Mouse (Mus musculus): ENCODE measurements around the gene Lingo3.

Gene Lingo3

DNA sequence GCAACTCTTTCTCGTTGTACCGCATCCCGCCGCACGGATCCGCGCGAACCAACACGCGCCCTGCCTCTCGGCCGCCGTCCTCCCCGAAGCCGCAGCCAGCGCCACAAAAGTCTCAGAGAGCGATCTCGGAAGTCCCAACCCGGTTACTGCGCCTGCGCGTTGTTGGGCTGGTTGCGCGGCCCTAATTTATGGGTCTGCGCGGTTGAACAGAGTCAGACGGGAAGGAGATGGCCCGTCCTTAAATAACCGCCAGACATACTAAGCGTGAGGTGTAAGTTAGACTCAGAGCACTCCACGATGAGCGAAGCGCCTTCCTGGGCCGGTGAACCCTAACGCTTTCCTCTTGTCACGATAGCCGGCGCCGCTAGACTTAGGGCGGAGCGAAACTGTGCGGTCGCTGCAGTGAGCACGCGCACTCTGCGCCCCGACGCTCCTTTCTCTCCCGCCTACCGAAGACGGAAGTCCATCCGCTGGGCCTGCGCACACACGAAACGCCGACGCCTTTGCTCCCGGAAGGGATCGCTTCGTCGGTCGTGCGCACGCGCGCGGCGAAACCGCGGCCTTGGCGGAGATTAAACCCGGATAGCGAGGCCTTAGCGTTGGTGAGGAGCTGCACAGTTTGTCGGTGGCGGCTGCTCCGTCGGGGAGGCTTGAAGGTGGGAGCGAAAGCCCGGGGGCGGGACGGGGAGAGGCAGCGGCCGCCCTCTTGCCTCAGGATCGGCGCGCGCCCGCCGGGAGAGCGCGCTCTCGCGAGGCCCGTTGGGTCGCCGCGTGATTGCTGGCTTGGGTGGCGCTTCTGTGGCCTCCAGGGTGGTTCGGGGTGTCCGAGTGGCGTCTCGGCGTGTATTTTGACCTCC, 45.5 kb downstream of the Lingo3 start, which contains the start of the genes Sf3a2 and Plekhj1:
Gene Sf3a2 (plus strand): TSS at position 49 of the 857 bp plus-strand sequence.
Gene Plekhj1 (minus strand): TSS at position 477 of the 857 bp plus-strand sequence.
- DNase-seq (ENCODE audit: low spot score), result peak; percentile 89

DNA sequence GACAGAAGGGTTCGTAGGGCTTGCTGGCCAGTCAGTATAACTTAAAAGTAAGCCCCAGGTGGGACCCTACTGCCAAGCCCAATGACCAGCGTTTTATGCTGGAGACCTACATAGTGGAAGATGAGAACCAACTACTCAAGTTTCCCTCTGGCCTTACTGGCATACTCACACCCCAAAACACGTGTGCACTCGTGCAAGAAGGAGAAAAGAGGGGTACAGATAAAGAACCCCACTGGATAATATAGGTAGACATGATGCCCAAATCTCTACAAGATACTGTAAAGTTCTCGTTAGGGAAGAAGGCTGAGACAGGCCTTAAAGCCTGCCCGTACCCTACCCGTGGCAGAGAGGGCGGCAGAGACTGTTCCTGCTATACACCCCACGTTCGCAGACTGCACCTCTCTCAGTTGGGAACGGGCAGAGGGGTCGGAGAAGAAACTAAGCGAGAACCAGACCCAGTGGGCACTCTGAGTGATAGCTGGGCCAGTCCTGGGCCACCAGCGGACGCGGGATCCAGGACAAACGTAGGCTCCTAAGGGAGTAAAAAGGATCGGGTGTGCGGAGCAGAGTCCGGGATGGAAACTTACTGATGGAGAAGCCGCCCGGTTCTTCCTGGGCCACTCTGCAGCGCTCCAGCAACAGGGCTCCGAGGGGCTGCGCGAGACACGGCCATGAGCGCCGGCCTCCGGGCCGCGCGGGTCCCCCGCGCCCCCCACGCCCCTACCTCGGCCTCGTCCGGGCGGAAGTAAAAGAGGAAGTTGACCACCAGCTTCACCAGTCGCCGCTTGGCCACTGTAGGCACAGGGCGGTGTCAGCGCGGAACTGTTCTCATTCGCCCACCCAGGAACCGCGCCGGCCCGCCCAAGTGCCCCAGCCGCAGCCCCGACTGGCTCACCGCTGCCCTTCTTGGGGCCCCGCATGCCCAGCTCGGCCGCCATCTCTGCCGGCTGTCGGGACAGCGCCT, 46.4 kb downstream of the Lingo3 start:
- DNase-seq (ENCODE audit: low spot score), result no peak

DNA sequence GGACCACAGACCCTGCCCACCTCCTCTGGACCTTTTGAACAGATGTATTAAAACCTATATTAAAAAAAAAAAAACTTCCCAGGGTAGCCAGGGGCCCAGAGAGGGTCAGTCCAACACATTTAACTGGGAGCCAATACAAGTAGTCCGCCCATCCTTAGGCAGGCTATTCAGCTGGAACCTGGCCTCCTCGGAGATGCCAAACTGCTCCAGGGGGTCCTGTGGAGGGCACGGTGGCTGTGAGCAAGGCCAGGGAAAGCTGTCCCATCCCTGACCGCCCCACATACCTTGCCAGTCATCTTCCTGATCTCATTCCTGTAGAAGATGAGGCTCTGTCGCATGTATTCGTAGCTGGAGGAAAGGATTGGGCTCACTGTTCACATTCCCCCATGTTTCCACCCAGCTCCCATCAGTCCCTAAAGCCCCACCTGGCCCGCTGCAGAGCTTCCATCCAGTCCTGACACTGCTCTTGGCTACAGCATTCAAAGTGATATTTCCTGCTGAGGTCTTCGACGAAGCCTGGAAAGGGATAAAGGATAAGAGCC, 47.5 kb downstream of the Lingo3 start:
- no peak for DNase-seq (ENCODE audit: low spot score)

DNA sequence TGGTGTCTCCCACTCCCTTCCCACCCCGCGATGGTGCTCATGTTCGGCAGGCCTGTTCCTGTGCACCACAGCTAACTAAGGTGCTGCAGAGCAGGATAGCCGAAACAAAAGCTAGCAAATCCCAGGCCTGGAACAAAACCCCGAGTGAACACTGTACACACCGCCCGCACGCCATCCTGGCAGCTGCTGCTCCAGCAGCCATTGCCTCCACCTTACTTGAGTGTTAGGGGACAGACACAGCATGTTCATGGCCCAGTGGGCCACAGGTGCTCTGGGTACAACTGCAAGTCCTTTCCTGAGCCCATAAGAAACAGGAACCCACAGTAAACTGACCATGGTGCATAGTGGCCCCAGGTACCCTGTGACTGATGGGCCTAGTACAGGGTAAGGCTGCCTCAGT, 49.1 kb downstream of the Lingo3 start:
- no peak for DNase-seq (ENCODE audit: low spot score)

DNA sequence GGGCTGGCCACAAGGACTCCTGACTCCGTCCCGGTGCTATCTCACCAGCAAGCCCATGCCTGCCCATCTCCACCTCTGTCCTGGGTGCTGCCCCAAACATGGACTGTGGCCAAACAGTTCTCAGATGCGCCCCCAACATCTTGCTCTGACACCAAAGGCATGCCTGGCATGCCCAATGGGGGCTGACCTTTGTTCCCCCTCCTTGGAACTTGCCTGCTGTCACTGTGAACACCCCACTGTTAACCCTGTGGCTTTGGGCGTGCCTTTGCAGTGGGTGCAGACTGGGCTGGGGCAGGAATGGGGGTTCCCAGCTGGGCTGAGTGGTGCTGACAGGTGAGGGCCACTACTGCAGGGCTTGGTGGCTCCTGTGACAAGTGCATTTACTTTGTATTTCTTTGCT, 50.0 kb downstream of the Lingo3 start:
- no peak for DNase-seq (ENCODE audit: low spot score)

DNA sequence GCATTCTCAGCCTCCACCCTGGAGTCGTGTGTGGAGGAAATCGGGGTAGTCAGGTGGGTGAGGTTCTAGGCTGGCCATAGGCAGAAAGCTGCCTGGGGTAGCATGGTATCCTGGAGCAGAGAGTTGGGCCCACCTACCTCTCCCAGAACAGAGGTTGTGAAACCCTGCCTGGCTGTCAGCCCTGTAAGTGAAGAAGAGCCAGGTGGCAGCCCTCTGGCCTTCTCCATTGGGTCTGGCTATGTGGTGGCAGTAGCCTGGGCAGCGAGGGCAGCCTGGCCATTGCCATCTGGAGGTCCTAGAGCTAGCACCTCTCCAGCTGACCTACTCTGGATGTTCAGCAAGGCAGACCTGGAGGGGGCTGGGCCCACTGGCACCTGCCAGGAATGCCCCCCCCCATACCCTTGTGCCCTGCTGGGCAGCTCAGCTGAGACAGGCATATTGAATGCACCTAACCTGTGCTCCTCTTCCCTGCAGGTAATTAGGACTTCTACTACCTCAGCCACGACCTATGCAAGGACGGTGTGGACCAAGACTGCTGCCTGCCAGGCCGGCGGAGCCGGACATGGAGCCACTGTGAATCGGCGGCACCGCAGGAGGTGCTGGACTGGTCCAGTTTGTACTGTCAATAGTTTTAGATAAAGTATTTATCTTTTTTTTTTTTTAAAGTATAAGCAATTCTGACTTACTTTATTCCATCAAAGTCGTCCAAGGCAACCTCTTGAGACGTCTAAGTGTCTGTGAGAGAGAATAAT, 50.6 kb downstream of the Lingo3 start:
- DNase-seq (ENCODE audit: low spot score), result no peak

DNA sequence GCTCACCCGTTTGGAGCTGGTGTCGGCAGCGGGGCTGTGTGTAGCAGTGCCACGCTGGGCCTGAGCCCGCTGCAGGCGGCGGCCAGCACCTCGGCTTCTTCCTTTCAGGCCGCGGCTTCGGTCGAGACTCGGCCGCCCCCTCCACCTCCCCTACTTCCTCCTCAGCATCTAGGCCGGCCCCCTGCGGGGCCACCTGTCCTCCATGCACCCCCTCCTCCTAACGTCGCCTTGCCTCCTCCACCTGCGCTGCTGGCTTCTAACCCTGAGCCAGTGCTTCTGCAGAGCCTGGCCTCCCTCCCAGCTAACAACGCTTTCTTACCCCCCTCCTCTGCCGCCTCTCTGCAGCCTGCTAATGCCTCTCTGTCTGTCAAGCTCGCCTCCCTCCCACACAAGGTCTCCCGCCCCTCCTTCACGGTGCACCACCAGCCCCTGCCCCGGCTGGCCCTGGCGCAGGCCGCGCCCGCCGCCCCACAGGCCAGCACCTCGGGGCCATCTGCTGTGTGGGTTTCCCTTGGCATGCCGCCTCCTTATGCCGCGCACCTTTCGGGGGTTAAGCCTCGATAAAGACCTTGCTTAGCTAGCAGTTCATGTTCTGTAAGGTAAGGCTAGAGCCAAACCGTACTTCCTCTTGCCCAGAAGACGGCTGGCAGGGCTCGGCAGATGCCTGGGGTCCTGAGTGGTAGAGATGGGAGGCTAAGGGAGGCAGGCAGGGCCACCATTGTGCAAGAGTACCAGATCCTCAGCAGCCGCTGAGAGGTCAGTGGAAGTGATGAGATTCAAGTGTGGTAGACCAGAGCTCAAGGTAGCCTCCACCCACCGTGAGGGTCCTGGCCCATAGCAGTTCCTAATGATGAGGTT, 51.4 kb downstream of the Lingo3 start:
- DNase-seq (ENCODE audit: low spot score), result no peak

DNA sequence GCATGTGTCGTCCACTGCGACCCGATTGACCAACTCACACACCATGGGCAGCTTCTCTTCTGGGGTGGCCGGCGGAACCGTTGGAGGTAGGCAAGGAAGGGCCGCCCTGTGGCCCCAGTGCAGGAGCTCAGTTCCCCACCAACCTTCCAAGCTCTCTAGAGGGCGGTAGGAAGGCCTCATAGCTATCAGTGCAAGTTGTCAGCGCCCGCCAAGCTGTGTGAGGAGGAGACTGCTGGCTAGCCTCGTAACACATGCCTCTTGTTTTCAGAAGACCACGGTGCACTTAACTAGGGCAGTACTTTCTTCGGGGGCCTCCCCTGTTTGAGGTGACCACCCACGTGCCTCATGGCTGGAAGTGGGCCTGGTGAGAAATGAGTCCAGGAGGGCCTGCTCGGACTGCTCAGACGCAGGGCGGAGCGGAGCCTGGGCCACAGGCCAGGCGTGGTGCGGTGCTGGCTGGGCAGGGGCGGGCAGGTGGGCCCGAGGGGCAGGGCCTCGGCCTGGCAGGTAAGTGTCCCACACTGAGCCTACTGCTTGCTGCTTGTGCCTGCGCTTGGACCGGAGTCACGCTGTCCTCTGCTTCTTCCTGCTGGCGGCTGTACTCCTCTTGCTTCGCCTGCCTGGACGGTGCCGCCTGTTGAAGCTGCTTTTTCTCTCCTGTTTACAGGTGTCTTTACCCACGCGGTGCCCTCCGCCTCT, 52.2 kb downstream of the Lingo3 start:
- no peak for DNase-seq (ENCODE audit: low spot score)

DNA sequence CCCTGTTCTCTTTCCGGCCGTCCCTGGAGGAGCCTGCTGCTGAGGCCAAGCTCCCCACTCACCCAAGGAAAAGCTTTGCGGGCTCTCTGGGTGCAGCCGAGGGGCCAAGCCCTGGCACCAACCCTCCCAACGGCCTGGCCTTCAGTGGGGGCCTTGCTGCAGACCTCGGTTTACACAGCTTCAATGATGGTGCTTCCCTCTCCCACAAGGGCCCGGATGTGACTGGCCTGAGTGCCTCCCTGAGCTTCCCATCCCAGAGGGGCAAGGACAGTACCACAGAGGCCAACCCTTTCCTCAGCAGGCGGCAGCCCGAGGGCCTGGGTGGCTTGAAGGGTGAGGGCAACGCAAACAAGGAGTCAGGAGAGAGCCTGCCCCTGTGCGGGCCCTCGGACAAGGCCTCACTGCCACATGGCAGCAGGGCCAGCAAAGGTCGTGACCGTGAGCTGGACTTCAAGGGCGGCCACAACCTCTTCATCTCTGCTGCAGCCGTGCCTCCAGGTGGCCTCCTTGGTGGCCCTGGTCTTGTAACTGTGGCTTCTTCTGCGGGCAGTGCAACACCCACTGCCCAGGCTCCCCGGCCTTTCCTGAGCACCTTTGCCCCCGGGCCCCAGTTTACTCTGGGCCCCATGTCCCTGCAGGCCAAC, 53.0 kb downstream of the Lingo3 start:
- DNase-seq (ENCODE audit: low spot score), result no peak

DNA sequence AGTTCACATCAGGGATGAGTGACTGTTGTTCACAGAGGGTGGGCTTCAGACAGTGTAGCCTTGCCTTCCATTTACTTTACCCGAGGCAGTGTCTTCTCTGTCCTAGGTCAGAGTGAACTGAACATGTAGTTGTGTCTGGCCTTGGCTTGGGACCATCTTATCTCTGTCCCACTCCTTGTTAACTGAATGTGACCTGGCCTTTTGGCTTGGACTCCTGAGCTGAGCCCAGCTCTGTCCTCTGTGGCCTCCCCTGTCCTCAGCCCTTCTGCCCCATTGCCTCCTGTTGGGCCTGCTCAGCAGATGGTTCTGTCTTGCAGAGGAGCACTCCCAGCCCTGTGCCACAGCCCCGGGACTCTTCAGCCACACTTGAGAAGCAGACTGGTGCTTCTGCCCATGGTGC, 56.3 kb downstream of the Lingo3 start:
- no peak for DNase-seq (ENCODE audit: low spot score)

DNA sequence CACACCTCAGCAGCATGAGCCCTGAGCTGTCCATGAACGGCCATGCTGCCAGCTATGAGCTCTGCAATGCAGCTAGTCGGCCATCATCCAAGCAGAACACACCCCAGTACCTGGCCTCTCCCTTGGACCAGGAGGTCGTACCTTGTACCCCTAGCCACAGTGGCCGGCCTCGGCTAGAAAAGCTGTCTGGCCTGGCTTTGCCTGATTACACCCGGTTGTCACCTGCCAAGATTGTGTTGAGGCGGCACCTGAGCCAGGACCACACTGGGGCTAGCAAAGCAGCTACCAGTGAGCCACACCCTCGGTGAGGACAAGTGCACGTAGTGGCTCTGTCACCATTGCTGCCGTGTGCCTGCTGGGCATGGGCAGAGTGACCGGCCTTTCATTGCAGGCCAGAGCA, 57.9 kb downstream of the Lingo3 start:
- DNase-seq (ENCODE audit: low spot score), result no peak

DNA sequence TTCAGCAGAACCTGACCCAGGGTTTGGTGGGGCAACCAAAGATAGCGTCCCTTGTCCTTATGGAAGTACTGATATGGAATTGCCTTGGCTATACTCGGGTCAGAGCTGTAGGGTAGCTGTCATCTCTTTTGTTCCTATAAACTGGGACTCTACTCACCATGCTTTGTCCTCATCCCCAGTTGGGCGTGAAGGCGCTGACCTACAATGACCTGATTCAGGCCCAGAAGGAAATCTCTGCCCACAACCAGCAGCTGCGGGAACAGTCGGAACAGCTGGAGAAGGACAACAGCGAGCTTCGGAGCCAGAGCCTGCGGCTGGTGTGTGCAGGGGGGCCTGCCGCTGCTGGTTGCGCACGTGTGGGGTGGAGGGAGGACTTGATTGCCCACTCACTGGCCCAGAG, 59.0 kb downstream of the Lingo3 start:
- DNase-seq (ENCODE audit: low spot score), result no peak

DNA sequence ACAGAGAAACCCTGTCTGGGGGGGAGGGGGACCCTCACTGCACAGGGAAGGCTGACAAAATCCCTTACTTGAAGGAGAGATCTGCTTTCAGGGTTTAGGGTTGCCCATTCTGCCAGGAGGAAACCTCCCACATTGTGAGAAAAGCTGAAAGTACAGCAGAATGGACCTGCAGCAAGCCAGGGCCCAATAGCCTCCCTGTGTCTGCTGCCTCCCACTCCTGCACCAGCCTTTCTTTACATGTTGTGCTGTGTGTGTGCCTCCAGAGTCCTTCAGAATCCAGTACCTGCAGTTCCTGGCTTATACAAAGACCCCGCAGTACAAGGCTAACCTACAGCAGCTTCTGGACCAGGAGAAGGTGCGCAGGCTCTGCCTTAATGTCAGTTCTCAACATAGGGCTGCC, 59.5 kb downstream of the Lingo3 start:
- no peak for DNase-seq (ENCODE audit: low spot score)

Data from ovary, postnatal 14 days (tissue).